Mouse (Mus musculus): ENCODE data around the gene Akap11. TPM values are rescaled to one million over a fixed set of nuclear protein-coding genes. Genes with fewer than 3 reads are reported as not detected.

The Akap11 gene
- polyA plus RNA-seq, 1 experiment from 2014 or later = 17.4 TPM

GRCm38 (mm10) chr14:78467994-78468393 lies 68.6 kb downstream of the Akap11 start:
- no peak for DNase-seq (ENCODE audit: low spot score)
- H3K4me1 ChIP-seq = no peaks in the 10 kb centered on the region
- no peak overlapping the region for H3K27ac ChIP-seq (replicated peaks)
- no peaks in the 10 kb centered on the region for H3K27me3 ChIP-seq (replicated peaks; ENCODE audit: low read depth, poor library complexity, severe bottlenecking)
- WGBS = 91% methylated on average over 4 of the region's 4 CpGs
- no peak overlapping the region for H3K4me3 ChIP-seq
- H3K9me3 ChIP-seq = no peaks in the 10 kb centered on the region
- no peaks in the 10 kb centered on the region for H3K36me3 ChIP-seq (replicated peaks)

- Histone ChIP-seq H3K36me3 (replicated peaks) (no peaks in the 10 kb centered on the region), H3K4me1 (peaks cover 6% of the 10 kb centered on the region), H3K9me3 (no peaks in the 10 kb centered on the region), H3K27ac (replicated peaks) (no peak overlapping the region), H3K27me3 (replicated peaks; ENCODE audit: low read depth, poor library complexity, severe bottlenecking) (no peaks in the 10 kb centered on the region), H3K4me3 (no peak overlapping the region)
- 88% methylated on average over 4 of the region's 4 CpGs for WGBS
- DNase-seq (ENCODE audit: low spot score) = no peak
Measured at GRCm38 (mm10) chr14:78464353-78464752, 72.3 kb downstream of the Akap11 start.

- Histone ChIP-seq H3K4me3 (no peak overlapping the region), H3K27ac (replicated peaks) (no peak overlapping the region), H3K36me3 (replicated peaks) (no peaks in the 10 kb centered on the region), H3K27me3 (replicated peaks; ENCODE audit: low read depth, poor library complexity, severe bottlenecking) (no peaks in the 10 kb centered on the region), H3K9me3 (no peaks in the 10 kb centered on the region), H3K4me1 (peaks cover 9% of the 10 kb centered on the region)
- WGBS = 77% methylated on average over 5 of the region's 5 CpGs
- no peak for DNase-seq (ENCODE audit: low spot score)
Measured at GRCm38 (mm10) chr14:78459121-78459520, 77.5 kb downstream of the Akap11 start.

GRCm38 (mm10) chr14:78458705-78459104 lies 77.9 kb downstream of the Akap11 start:
- no peak for DNase-seq (ENCODE audit: low spot score)
- H3K27ac ChIP-seq (replicated peaks) = no peak overlapping the region
- no peaks in the 10 kb centered on the region for H3K9me3 ChIP-seq
- H3K4me1 ChIP-seq = peaks cover 9% of the 10 kb centered on the region
- 79% methylated on average over 5 of the region's 5 CpGs for WGBS
- no peaks in the 10 kb centered on the region for H3K36me3 ChIP-seq (replicated peaks)
- H3K27me3 ChIP-seq (replicated peaks; ENCODE audit: low read depth, poor library complexity, severe bottlenecking) = no peaks in the 10 kb centered on the region
- H3K4me3 ChIP-seq = no peak overlapping the region

- Histone ChIP-seq H3K4me3 (no peak overlapping the region), H3K27me3 (replicated peaks; ENCODE audit: low read depth, poor library complexity, severe bottlenecking) (no peaks in the 10 kb centered on the region), H3K36me3 (replicated peaks) (no peaks in the 10 kb centered on the region), H3K4me1 (peaks cover 5% of the 10 kb centered on the region), H3K27ac (replicated peaks) (no peak overlapping the region), H3K9me3 (no peaks in the 10 kb centered on the region; the same call in 1 of the 2 replicates)
- DNase-seq (ENCODE audit: low spot score) = no peak
- WGBS = 88% methylated on average over 5 of the region's 5 CpGs
Measured at GRCm38 (mm10) chr14:78454970-78455369, 81.6 kb downstream of the Akap11 start.

GRCm38 (mm10) chr14:78448807-78449406 lies 87.7 kb downstream of the Akap11 start:
- Histone ChIP-seq H3K36me3 (replicated peaks) (no peaks in the 10 kb centered on the region), H3K9me3 (no peaks in the 10 kb centered on the region; the same call in 1 of the 2 replicates), H3K4me1 (no peaks in the 10 kb centered on the region), H3K27me3 (replicated peaks; ENCODE audit: low read depth, poor library complexity, severe bottlenecking) (no peaks in the 10 kb centered on the region), H3K4me3 (no peak overlapping the region), H3K27ac (replicated peaks) (no peak overlapping the region)
- 79% methylated on average over 11 of the region's 11 CpGs for WGBS
- DNase-seq (ENCODE audit: low spot score) = no peak

- no peak overlapping the region for H3K27ac ChIP-seq (replicated peaks)
- no peaks in the 10 kb centered on the region for H3K36me3 ChIP-seq (replicated peaks)
- no peaks in the 10 kb centered on the region for H3K27me3 ChIP-seq (replicated peaks; ENCODE audit: low read depth, poor library complexity, severe bottlenecking)
- 89% methylated on average over 12 of the region's 12 CpGs for whole genome bisulfite sequencing
- H3K9me3 ChIP-seq = no peaks in the 10 kb centered on the region; the same call in 1 of the 2 replicates
- no peak for DNase-seq (ENCODE audit: low spot score)
- no peaks in the 10 kb centered on the region for H3K4me1 ChIP-seq
- H3K4me3 ChIP-seq = no peak overlapping the region
Measured at GRCm38 (mm10) chr14:78448017-78448416, 88.6 kb downstream of the Akap11 start.

- Histone ChIP-seq H3K36me3 (replicated peaks) (no peaks in the 10 kb centered on the region), H3K27ac (replicated peaks) (no peak overlapping the region), H3K4me3 (no peak overlapping the region), H3K4me1 (no peaks in the 10 kb centered on the region), H3K9me3 (no peaks in the 10 kb centered on the region; the same call in 1 of the 2 replicates), H3K27me3 (replicated peaks; ENCODE audit: low read depth, poor library complexity, severe bottlenecking) (no peaks in the 10 kb centered on the region)
- WGBS = 82% methylated on average over 3 of the region's 3 CpGs
- no peak for DNase-seq (ENCODE audit: low spot score)
Measured at GRCm38 (mm10) chr14:78447542-78447941, 89.1 kb downstream of the Akap11 start.

Other genes with a start within 250 kb of the Akap11 start
- gene Tnfsf11, start 228.8 kb downstream of the Akap11 start, polyA plus RNA-seq (2016; fragmentation: Nextera tagmentation; extraction: Ambion mirVana) = 0.09 TPM in 2 replicates
- gene Dgkh, start 196.0 kb upstream of the Akap11 start, polyA plus RNA-seq (2016; fragmentation: Nextera tagmentation; extraction: Ambion mirVana) = 0.81 and 0.84 TPM in 2 replicates

All from embryonic facial prominence, embryonic 10.5 days (tissue).